Comparison of ENCODE assay signal across 28 mouse cellular contexts in genomic region chr15:61364461-61364860, GRCm38 (mm10).
DNase-seq lines count a peak whose midpoint lies in the region; ATAC-seq and TF ChIP-seq lines count a peak whose summit lies in the region.
"Had no signal": no experiment of that assay in that cellular context is flagged by ENCODE, and none has a peak within 500 bp of the region (broad histone marks: within the 10 kb centered on the region; RNA-seq: fewer than 3 reads in every experiment).

No protein-coding gene starts in this region.

- TF ChIP-seq CTCF in gastrocnemius, adult 2 months (IDR thresholded peaks at IDR 0.05) = no peak

- no peak overlapping the region for H3K9ac ChIP-seq in hindbrain, embryonic 16.5 days (ENCODE audit: low read depth, low read length)
- H3K9ac ChIP-seq: embryonic facial prominence, embryonic 12.5 days; embryonic facial prominence, embryonic 15.5 days; forebrain, postnatal 0 days; hindbrain, embryonic 12.5 days; hindbrain, embryonic 15.5 days; intestine, embryonic 15.5 days had no signal

- no peak overlapping the region for H3K4me3 ChIP-seq in gastrocnemius, adult 2 months
- no peak overlapping the region for H3K4me3 ChIP-seq in hindbrain, embryonic 16.5 days (ENCODE audit: low read length)
- H3K4me3 ChIP-seq: embryonic facial prominence, embryonic 12.5 days; embryonic facial prominence, embryonic 15.5 days; hindbrain, embryonic 12.5 days; hindbrain, embryonic 15.5 days; intestine, embryonic 15.5 days had no signal

- no peaks in the 10 kb centered on the region for H3K4me1 ChIP-seq in hindbrain, embryonic 16.5 days (ENCODE audit: control insufficient read depth, insufficient read depth, low read depth, low read length)
- H3K4me1 ChIP-seq: embryonic facial prominence, embryonic 12.5 days; embryonic facial prominence, embryonic 15.5 days; hindbrain, embryonic 12.5 days; hindbrain, embryonic 15.5 days; intestine, embryonic 15.5 days had no signal

- WGBS in hindbrain, embryonic 16.5 days = 73% methylated on average over 2 of the region's 2 CpGs

- no peaks in the 10 kb centered on the region for H3K9me3 ChIP-seq in hindbrain, embryonic 16.5 days (ENCODE audit: control insufficient read depth, low read length)
- H3K9me3 ChIP-seq: embryonic facial prominence, embryonic 12.5 days; embryonic facial prominence, embryonic 15.5 days; G1E; hindbrain, embryonic 12.5 days; hindbrain, embryonic 15.5 days; intestine, embryonic 15.5 days had no signal

- intact Hi-C loops in gastrocnemius, adult 2 months (cut with DNase I) = no loop called here
- intact Hi-C loops in gastrocnemius, postnatal 36 days (cut with DNase I) = no loop called here

- H3K27ac ChIP-seq in gastrocnemius, adult 2 months = no peak overlapping the region
- no peak overlapping the region for H3K27ac ChIP-seq in hindbrain, embryonic 16.5 days (ENCODE audit: low read depth, low read length)
- H3K27ac ChIP-seq: embryonic facial prominence, embryonic 12.5 days; embryonic facial prominence, embryonic 15.5 days; hindbrain, embryonic 12.5 days; hindbrain, embryonic 15.5 days; intestine, embryonic 15.5 days had no signal

- no peak overlapping the region for H3K4me2 ChIP-seq in hindbrain, embryonic 16.5 days (ENCODE audit: low read length)
- H3K4me2 ChIP-seq: embryonic facial prominence, embryonic 12.5 days; embryonic facial prominence, embryonic 15.5 days; heart, embryonic 11.5 days; hindbrain, embryonic 12.5 days; hindbrain, embryonic 15.5 days; intestine, embryonic 15.5 days had no signal

- H3K27me3 ChIP-seq in hindbrain, embryonic 16.5 days (replicated peaks; ENCODE audit: control insufficient read depth, insufficient read depth, low read length) = no peaks in the 10 kb centered on the region
- H3K27me3 ChIP-seq: CH12.LX; embryonic facial prominence, embryonic 12.5 days; embryonic facial prominence, embryonic 15.5 days; hindbrain, embryonic 12.5 days; hindbrain, embryonic 15.5 days; intestine, embryonic 15.5 days had no signal

- DNase-seq in adrenal gland, adult 2 months = peak; percentile 10
- no peak for DNase-seq in adrenal gland, postnatal 36 days
- DNase-seq in gastrocnemius, adult 2 months = peak; percentile 16
- no peak for DNase-seq in gastrocnemius, postnatal 36 days
- peak; percentile 46 for DNase-seq in NIH3T3 (ENCODE audit: low read depth)
- no peak for DNase-seq in frontal cortex, postnatal 14 days (ENCODE audit: low spot score in 2 of 2)
- DNase-seq: B cell, adult 2 months; cerebellum, adult 11 months; cerebellum, adult 2 months; cerebellum, adult 9-11 months; cerebellum, postnatal 25 days; forebrain, postnatal 0 days; gastrocnemius, postnatal 25 days; heart, adult 11 months; kidney, adult 11 months; kidney, adult 8-10 months had no signal

- no peaks in the 10 kb centered on the region for H3K36me3 ChIP-seq in hindbrain, embryonic 16.5 days (ENCODE audit: control insufficient read depth, insufficient read depth, low read length)
- H3K36me3 ChIP-seq: embryonic facial prominence, embryonic 12.5 days; embryonic facial prominence, embryonic 15.5 days; G1E; hindbrain, embryonic 12.5 days; hindbrain, embryonic 15.5 days; intestine, embryonic 15.5 days had no signal

- ATAC-seq in granulocyte monocyte progenitor cell, adult 5-6 weeks (replicated peaks; ENCODE audit: poor library complexity, severe bottlenecking) = peak; percentile 48
- no peak for ATAC-seq in hindbrain, embryonic 16.5 days
- ATAC-seq: activated CD4-positive, CD25-positive, alpha-beta regulatory T cell, adult 4 months; forebrain, embryonic 14.5 days; forebrain, postnatal 0 days; intestine, embryonic 15.5 days had no signal

Comparison
In these comparisons a context has a peak if more than half of its experiments do, and no peak if none do; other contexts are left out.
1. DNase-seq: peak in adrenal gland, adult 2 months (single experiment), gastrocnemius, adult 2 months (single experiment) and NIH3T3 (single experiment); none in adrenal gland, postnatal 36 days (0 of 2), gastrocnemius, postnatal 36 days (0 of 2) and frontal cortex, postnatal 14 days (0 of 2).